Mouse (Mus musculus) heart, embryonic 12.5 days (tissue): ENCODE measurements around the gene Shank3. TPM values are rescaled to one million over a fixed set of nuclear protein-coding genes. Genes with fewer than 3 reads are reported as not detected.

Experiments
- ATAC-seq: fragments of 200-750 bp; cut with Nextera tagmentation; 2 replicates; pipeline ENCODE4 v1.8.0; 2017; ENCODE audit warnings: moderate TSS enrichment, moderate library complexity; ENCODE audit not compliant: insufficient number of reproducible peaks, low FRiP score
- H3K27ac ChIP-seq: fragments of 300-500 bp; sonication (generic); 2 replicates; pipeline ENCODE4 v1.5.1; 2016; ENCODE audit warnings: mild to moderate bottlenecking, moderate library complexity; ENCODE audit not compliant: poor library complexity, severe bottlenecking
- H3K27me3 ChIP-seq: fragments of 300-500 bp; sonication (generic); replicated peaks from 2 replicates; pipeline ENCODE4 v1.6.1; 2016; ENCODE audit warnings: mild to moderate bottlenecking, moderate library complexity
- H3K36me3 ChIP-seq: fragments of 300-500 bp; sonication (generic); 2 replicates; pipeline ENCODE4 v1.6.1; 2016; ENCODE audit warnings: mild to moderate bottlenecking, moderate library complexity
- H3K4me1 ChIP-seq: fragments of 300-500 bp; sonication (generic); replicated peaks from 2 replicates; pipeline ENCODE4 v1.6.1; 2016; ENCODE audit warnings: mild to moderate bottlenecking
- H3K4me2 ChIP-seq: fragments of 300-500 bp; sonication (generic); 2 replicates; pipeline ENCODE4 v1.6.1; 2016; ENCODE audit warnings: mild to moderate bottlenecking, moderate library complexity
- H3K4me3 ChIP-seq: fragments of 300-500 bp; sonication (generic); 2 replicates; pipeline ENCODE4 v1.5.1; 2016; ENCODE audit warnings: mild to moderate bottlenecking
- H3K9ac ChIP-seq: fragments of 300-500 bp; sonication (generic); 2 replicates; pipeline ENCODE4 v1.6.1; 2016; ENCODE audit warnings: mild to moderate bottlenecking, moderate library complexity
- H3K9me3 ChIP-seq: fragments of 300-500 bp; sonication (generic); replicated peaks from 2 replicates; pipeline ENCODE4 v1.6.1; 2016; ENCODE audit warnings: mild to moderate bottlenecking, moderate library complexity
- WGBS: fragments of 180-500 bp; shearing (Covaris S2); methylation state at CpG from one replicate; pipeline ENCODE4 v1.1.7; 2016; 5-methylcytosine and 5-hydroxymethylcytosine counted together
- polyA plus RNA-seq: library from polyadenylated mRNA; unstranded; fragments of >200 nt; fragmentation: Nextera tagmentation; extraction: Ambion mirVana; gene quantifications from 2 replicates; pipeline ENCODE4 v1.2.1, GENCODE M21; 2016

Gene Shank3
- polyA plus RNA-seq = 2.9 and 3.0 TPM in 2 replicates

DNA sequence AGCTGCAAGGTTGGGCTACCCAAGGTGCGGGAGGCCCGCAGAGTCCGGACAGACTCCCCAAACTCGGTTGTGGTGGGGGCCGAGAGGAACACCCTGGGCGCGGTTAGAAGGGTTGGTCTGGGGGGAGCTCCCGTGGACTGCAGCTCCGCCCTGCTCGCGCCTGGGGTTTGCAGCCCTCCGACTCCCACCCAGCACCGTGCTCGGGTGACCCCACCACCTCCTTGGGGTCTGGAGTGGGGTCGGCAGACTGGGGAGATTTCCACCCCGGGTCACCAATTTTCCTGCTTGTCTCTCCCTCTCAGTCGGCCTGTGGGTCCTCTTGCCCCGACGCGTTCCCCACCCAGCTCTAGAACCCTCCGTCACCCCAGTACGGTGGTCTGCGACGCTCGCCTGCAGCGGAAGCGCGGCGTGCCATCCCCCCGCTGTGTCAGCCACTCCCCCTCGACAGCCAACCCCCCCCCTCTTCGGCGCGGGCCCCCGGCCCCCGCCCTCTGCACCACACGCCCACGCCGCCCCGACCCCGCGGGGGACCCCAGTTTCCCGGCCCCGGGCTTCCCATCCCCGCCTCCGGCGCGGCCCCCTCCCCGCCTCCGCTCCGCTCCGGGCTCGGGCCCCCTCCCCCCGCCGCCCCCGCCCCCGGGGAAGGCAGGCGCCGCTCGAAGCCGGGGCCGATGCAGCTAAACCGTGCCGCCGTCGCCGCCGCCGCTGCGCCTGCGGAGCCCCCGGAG is at the start of gene Shank3:
Gene Shank3, plus strand, starts transcription at position 663 of the 728 bp plus-strand sequence.
- peak; percentile 20 for ATAC-seq
- Histone ChIP-seq H3K36me3 (peaks cover 13% of the 10 kb centered on the region), H3K4me3 (peak within 1 kb of the TSS; percentile 79), H3K27me3 (peaks cover 60% of the 10 kb centered on the region), H3K9ac (peak within 1 kb of the TSS; percentile 78), H3K27ac (peak within 1 kb of the TSS; percentile 76), H3K9me3 (no peaks in the 10 kb centered on the region), H3K4me1 (peaks cover 22% of the 10 kb centered on the region), H3K4me2 (peak within 1 kb of the TSS; percentile 83)
- whole genome bisulfite sequencing = 2% methylated on average over 44 of the region's 72 CpGs

- no peaks in the 10 kb centered on the region for H3K36me3 ChIP-seq
- H3K27me3 ChIP-seq = peaks cover 84% of the 10 kb centered on the region
- WGBS = 4% methylated on average over 24 of the region's 24 CpGs
- no peak overlapping the region for H3K27ac ChIP-seq
- peak overlapping the region; percentile 52 for H3K4me3 ChIP-seq
- H3K9ac ChIP-seq = no peak overlapping the region
- peak overlapping the region; percentile 91 for H3K4me2 ChIP-seq
- peaks cover 12% of the 10 kb centered on the region; the same call in 1 of the 2 replicates for H3K4me1 ChIP-seq
- ATAC-seq = peak; percentile 27; the same call in 1 of the 2 replicates
- no peaks in the 10 kb centered on the region for H3K9me3 ChIP-seq
Observed at GRCm38 (mm10) chr15:89452906-89453864, 46.2 kb upstream of the Shank3 start.

GRCm38 (mm10) chr15:89453865-89454478 is 45.5 kb upstream of the Shank3 start, which contains the start of gene Mapk8ip2:
Gene Mapk8ip2 (plus strand): TSS chr15:89453913.
- H3K9ac ChIP-seq = peak within 1 kb of the TSS; percentile 42; the same call in 1 of the 2 replicates
- H3K27me3 ChIP-seq = peaks cover 87% of the 10 kb centered on the region
- H3K36me3 ChIP-seq = no peaks in the 10 kb centered on the region
- peak; percentile 44; the same call in 1 of the 2 replicates for ATAC-seq
- no peak within 1 kb of the TSS for H3K27ac ChIP-seq
- H3K4me3 ChIP-seq = peak within 1 kb of the TSS; percentile 52
- peak within 1 kb of the TSS; percentile 91 for H3K4me2 ChIP-seq
- WGBS = under 1% methylated on average over 53 of the region's 53 CpGs
- peaks cover 12% of the 10 kb centered on the region; the same call in 1 of the 2 replicates for H3K4me1 ChIP-seq
- H3K9me3 ChIP-seq = no peaks in the 10 kb centered on the region

DNA sequence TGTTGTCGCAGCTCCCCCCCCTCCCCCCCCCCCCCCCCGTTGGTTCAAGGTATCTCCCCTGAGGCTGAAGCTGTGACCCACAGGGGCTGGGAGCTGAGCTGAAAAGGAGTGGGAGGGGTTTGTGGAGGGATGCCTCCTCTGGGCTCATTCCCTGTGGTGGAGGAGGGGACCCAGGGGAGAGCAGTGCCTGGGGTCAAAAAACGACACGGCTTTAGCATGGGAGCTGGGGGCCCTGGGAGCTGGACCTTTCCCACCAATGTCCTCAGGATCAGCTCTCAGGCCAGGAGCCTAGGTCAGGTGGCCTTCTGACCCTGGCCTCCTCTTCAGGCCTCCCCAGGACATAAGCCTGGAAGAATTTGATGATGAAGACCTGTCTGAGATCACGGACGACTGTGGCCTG is 44.6 kb upstream of the Shank3 start:
- 20% methylated on average over 4 of the region's 6 CpGs for WGBS
- peaks cover 87% of the 10 kb centered on the region for H3K27me3 ChIP-seq
- no peaks in the 10 kb centered on the region for H3K9me3 ChIP-seq
- H3K4me2 ChIP-seq = 0 out of 2 replicates have a peak overlapping the region, but pooled peaks have one; percentile 91
- H3K27ac ChIP-seq = no peak overlapping the region
- H3K4me1 ChIP-seq = peaks cover 12% of the 10 kb centered on the region; the same call in 1 of the 2 replicates
- no peak overlapping the region for H3K4me3 ChIP-seq
- ATAC-seq = no peak
- no peak overlapping the region for H3K9ac ChIP-seq
- no peaks in the 10 kb centered on the region for H3K36me3 ChIP-seq

GRCm38 (mm10) chr15:89455642-89456041 is 43.8 kb upstream of the Shank3 start:
- H3K4me1 ChIP-seq = peaks cover 12% of the 10 kb centered on the region; the same call in 1 of the 2 replicates
- no peak overlapping the region for H3K9ac ChIP-seq
- no peaks in the 10 kb centered on the region for H3K9me3 ChIP-seq
- no peak overlapping the region for H3K4me3 ChIP-seq
- H3K27me3 ChIP-seq = peaks cover 87% of the 10 kb centered on the region
- no peaks in the 10 kb centered on the region for H3K36me3 ChIP-seq
- H3K27ac ChIP-seq = no peak overlapping the region
- H3K4me2 ChIP-seq = no peak overlapping the region
- 65% methylated on average over 6 of the region's 6 CpGs for whole genome bisulfite sequencing
- ATAC-seq = no peak

DNA sequence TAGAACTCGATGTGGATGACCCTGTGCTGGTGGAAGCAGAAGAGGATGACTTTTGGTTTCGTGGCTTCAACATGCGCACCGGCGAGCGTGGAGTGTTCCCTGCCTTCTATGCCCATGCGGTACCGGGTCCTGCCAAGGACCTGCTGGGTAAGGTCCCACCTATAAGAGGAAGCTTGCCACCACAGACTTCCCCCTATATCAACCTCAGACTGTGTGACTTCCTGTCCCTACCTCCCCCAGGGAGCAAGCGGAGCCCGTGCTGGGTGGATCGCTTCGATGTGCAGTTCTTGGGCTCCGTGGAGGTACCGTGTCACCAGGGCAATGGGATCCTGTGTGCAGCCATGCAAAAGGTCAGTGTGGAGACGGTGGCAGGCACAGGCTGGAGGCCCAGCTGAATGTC is 40.5 kb upstream of the Shank3 start:
- Histone ChIP-seq H3K4me2 (no peak overlapping the region), H3K27me3 (peaks cover 69% of the 10 kb centered on the region), H3K4me3 (no peak overlapping the region), H3K36me3 (no peaks in the 10 kb centered on the region), H3K9me3 (no peaks in the 10 kb centered on the region), H3K27ac (no peak overlapping the region), H3K9ac (no peak overlapping the region), H3K4me1 (peaks cover 7% of the 10 kb centered on the region; the same call in 1 of the 2 replicates)
- no peak for ATAC-seq
- 86% methylated on average over 15 of the region's 15 CpGs for WGBS

DNA sequence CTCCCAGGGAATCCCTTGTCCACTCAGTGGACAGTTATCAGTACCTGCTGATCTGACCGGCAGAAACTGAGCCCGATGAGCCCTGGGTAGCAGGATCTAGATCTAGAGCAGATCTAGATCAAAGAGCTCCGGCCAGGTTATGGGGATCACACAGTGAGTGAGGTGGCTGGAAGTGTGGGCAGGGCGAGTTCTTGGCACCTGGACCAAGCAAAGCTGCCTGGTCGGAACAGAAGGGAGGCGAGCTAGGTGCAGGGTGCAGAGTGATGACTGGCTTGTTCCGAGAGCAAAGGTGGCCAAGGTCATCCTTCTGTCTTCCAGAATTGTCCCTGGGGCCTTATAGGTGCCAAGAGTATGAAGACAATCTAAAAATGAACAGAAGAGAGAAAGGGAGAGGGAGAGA is 39.6 kb upstream of the Shank3 start:
- Histone ChIP-seq H3K27me3 (peaks cover 61% of the 10 kb centered on the region), H3K4me1 (no peaks in the 10 kb centered on the region), H3K9ac (no peak overlapping the region), H3K4me3 (no peak overlapping the region), H3K36me3 (no peaks in the 10 kb centered on the region), H3K27ac (no peak overlapping the region), H3K9me3 (no peaks in the 10 kb centered on the region), H3K4me2 (no peak overlapping the region)
- no peak for ATAC-seq
- 71% methylated on average over 7 of the region's 7 CpGs for WGBS

DNA sequence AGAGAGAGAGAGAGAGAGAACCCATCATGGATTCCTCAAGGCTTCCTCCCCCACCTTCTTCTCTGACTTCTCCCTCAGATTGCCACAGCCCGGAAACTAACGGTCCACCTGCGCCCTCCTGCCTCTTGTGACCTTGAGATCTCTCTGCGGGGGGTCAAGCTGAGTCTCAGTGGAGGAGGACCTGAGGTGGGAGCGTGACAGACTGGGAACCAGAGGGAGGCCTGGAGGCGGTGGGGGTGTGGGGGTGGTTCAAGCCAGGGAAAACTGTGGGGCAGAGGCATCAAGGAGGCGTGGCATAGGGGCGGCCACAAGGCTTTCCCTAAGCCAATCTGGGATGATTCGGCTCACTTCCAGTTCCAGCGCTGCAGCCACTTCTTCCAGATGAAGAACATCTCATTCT is 39.1 kb upstream of the Shank3 start:
- 57% methylated on average over 10 of the region's 10 CpGs for WGBS
- H3K4me1 ChIP-seq = no peaks in the 10 kb centered on the region
- H3K4me2 ChIP-seq = no peak overlapping the region
- ATAC-seq = no peak
- H3K4me3 ChIP-seq = no peak overlapping the region
- H3K27ac ChIP-seq = no peak overlapping the region
- no peaks in the 10 kb centered on the region for H3K9me3 ChIP-seq
- H3K9ac ChIP-seq = no peak overlapping the region
- H3K36me3 ChIP-seq = no peaks in the 10 kb centered on the region
- H3K27me3 ChIP-seq = peaks cover 56% of the 10 kb centered on the region

DNA sequence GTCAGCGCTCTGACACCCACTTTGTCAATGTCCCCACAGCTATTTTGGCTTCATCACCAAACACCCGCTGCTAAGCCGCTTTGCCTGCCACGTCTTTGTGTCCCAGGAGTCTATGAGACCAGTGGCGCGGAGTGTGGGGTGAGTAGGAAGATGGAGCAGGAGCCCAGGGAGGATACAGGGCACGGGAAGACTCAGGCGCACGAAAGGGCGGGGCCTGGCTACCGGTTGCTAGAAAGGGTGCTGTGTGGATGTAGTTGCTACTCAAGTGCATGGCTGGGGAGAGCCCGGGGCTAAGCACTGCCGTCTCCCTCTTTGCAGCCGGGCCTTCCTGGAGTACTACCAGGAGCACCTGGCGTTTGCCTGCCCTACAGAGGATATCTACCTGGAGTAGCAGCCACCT is 38.1 kb upstream of the Shank3 start:
- Histone ChIP-seq H3K9me3 (no peaks in the 10 kb centered on the region), H3K4me2 (no peak overlapping the region)

DNA sequence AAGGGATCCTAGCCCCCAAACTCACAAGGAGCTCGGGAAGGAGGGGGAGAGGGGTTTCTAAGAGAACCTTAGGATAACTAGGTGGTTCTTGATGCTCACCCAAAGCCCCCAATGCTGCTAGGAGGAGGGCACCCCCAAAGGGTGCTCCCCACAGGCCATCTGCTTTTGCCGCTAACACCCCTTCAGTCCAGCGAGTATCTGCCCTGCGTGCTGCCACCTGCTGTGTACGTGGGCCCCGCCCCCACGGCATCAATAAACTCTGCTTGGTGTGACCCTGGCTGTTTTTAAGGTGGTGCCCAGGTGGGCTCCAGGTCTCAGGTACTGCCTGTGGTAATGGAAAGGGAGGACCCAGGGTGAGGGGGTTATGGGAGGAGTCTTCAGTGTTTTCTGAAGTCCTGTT is 37.2 kb upstream of the Shank3 start:
- Histone ChIP-seq H3K4me3 (no peak overlapping the region), H3K9ac (no peak overlapping the region), H3K9me3 (no peaks in the 10 kb centered on the region), H3K27ac (no peak overlapping the region), H3K36me3 (no peaks in the 10 kb centered on the region), H3K4me2 (no peak overlapping the region), H3K27me3 (peaks cover 38% of the 10 kb centered on the region), H3K4me1 (no peaks in the 10 kb centered on the region)
- no peak for ATAC-seq
- 69% methylated on average over 7 of the region's 7 CpGs for WGBS

More for the DNA sequence above, 38.1 kb upstream of the Shank3 start:
- H3K4me3 ChIP-seq = no peak overlapping the region
- no peak overlapping the region for H3K9ac ChIP-seq
- WGBS = 73% methylated on average over 15 of the region's 15 CpGs
- H3K36me3 ChIP-seq = no peaks in the 10 kb centered on the region
- H3K4me1 ChIP-seq = no peaks in the 10 kb centered on the region
- peaks cover 47% of the 10 kb centered on the region for H3K27me3 ChIP-seq
- ATAC-seq = no peak
- no peak overlapping the region for H3K27ac ChIP-seq
